Mouse (Mus musculus): Measurements from ENCODE around the gene Adamts12. TPM values are rescaled to one million over a fixed set of nuclear protein-coding genes. Genes with fewer than 3 reads are reported as not detected.

Gene Adamts12
- polyA plus RNA-seq, 1 experiment from 2014 or later: 1.9 TPM

GRCm38 (mm10) chr15:11364795-11365194, 300.2 kb downstream of the Adamts12 start:
- DNase-seq (ENCODE audit: low spot score): peak; percentile 22
- 94% methylated on average over 1 of the region's 1 CpGs for WGBS
- H3K4me1 ChIP-seq (ENCODE audit: insufficient read depth, low read depth, low read length): no peaks in the 10 kb centered on the region
- ATAC-seq: no peak
- H3K27me3 ChIP-seq (replicated peaks; ENCODE audit: insufficient read depth, low read length): no peaks in the 10 kb centered on the region
- H3K4me3 ChIP-seq (ENCODE audit: low read depth, low read length): no peak overlapping the region
- H3K36me3 ChIP-seq (ENCODE audit: insufficient read depth, low read length): no peaks in the 10 kb centered on the region
- H3K9ac ChIP-seq (replicated peaks; ENCODE audit: low read depth): no peak overlapping the region
- H3K9me3 ChIP-seq (ENCODE audit: low read length): no peaks in the 10 kb centered on the region
- TF ChIP-seq EP300 (IDR thresholded peaks at IDR 0.05) (no peak), CTCF (IDR thresholded peaks at IDR 0.05) (no peak)
- H3K4me2 ChIP-seq (replicated peaks; ENCODE audit: low read depth, low read length): no peak overlapping the region
- H3K27ac ChIP-seq (ENCODE audit: low read length): no peak overlapping the region

DNA sequence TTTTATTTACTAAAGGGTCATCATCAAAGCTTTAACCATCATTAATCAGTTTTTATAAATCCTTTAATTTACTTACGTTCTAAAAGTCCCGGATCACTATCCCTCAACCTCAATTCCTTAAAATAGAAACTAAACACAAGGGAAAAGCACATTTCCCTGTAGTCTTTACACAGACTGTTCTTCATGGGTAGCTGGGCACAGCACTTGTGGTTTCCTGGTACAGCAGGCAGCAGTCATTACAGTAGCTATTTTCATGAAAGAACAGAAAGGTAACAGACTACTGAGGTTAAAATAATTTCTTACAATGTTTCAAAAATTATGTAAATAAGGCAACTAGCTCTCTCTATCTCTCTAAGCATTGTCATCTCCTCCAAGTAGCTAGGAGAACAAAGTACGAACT, 305.0 kb downstream of the Adamts12 start:
- Histone ChIP-seq H3K27ac (ENCODE audit: low read length) (no peak overlapping the region), H3K4me1 (ENCODE audit: insufficient read depth, low read depth, low read length) (no peaks in the 10 kb centered on the region), H3K27me3 (replicated peaks; ENCODE audit: insufficient read depth, low read length) (no peaks in the 10 kb centered on the region), H3K4me3 (ENCODE audit: low read depth, low read length) (no peak overlapping the region), H3K4me2 (replicated peaks; ENCODE audit: low read depth, low read length) (no peak overlapping the region), H3K9me3 (ENCODE audit: low read length) (no peaks in the 10 kb centered on the region), H3K9ac (replicated peaks; ENCODE audit: low read depth) (no peak overlapping the region), H3K36me3 (ENCODE audit: insufficient read depth, low read length) (no peaks in the 10 kb centered on the region)
- no peak for ATAC-seq
- TF ChIP-seq EP300 (IDR thresholded peaks at IDR 0.05) (no peak), CTCF (IDR thresholded peaks at IDR 0.05) (no peak)
- no peak for DNase-seq (ENCODE audit: low spot score)
- 49% methylated on average over 3 of the region's 3 CpGs for WGBS

- H3K36me3 ChIP-seq (ENCODE audit: insufficient read depth, low read length): no peaks in the 10 kb centered on the region
- H3K9me3 ChIP-seq (ENCODE audit: low read length): no peaks in the 10 kb centered on the region
- H3K4me3 ChIP-seq (ENCODE audit: low read depth, low read length): no peak overlapping the region
- no peak for TF ChIP-seq CTCF (IDR thresholded peaks at IDR 0.05)
- no peak for TF ChIP-seq EP300 (IDR thresholded peaks at IDR 0.05)
- H3K9ac ChIP-seq (replicated peaks; ENCODE audit: low read depth): no peak overlapping the region
- DNase-seq (ENCODE audit: low spot score): peak; percentile 26
- no peak for ATAC-seq
- no peaks in the 10 kb centered on the region for H3K27me3 ChIP-seq (replicated peaks; ENCODE audit: insufficient read depth, low read length)
- H3K4me2 ChIP-seq (replicated peaks; ENCODE audit: low read depth, low read length): no peak overlapping the region
- no peak overlapping the region for H3K27ac ChIP-seq (ENCODE audit: low read length)
- H3K4me1 ChIP-seq (ENCODE audit: insufficient read depth, low read depth, low read length): no peaks in the 10 kb centered on the region
- WGBS: 69% methylated on average over 7 of the region's 7 CpGs
Observed at GRCm38 (mm10) chr15:11370477-11371085, 306.0 kb downstream of the Adamts12 start.

- Histone ChIP-seq H3K9ac (replicated peaks; ENCODE audit: low read depth) (no peak overlapping the region), H3K9me3 (ENCODE audit: low read length) (no peaks in the 10 kb centered on the region), H3K27ac (ENCODE audit: low read length) (no peak overlapping the region), H3K4me1 (ENCODE audit: insufficient read depth, low read depth, low read length) (no peaks in the 10 kb centered on the region), H3K4me3 (ENCODE audit: low read depth, low read length) (no peak overlapping the region), H3K27me3 (replicated peaks; ENCODE audit: insufficient read depth, low read length) (no peaks in the 10 kb centered on the region), H3K36me3 (ENCODE audit: insufficient read depth, low read length) (peaks cover 2% of the 10 kb centered on the region; the same call in 1 of the 2 replicates), H3K4me2 (replicated peaks; ENCODE audit: low read depth, low read length) (no peak overlapping the region)
- DNase-seq (ENCODE audit: low spot score) (no peak), ATAC-seq (no peak)
- WGBS: 84% methylated on average over 8 of the region's 8 CpGs
- no peak for TF ChIP-seq CTCF (IDR thresholded peaks at IDR 0.05)
- TF ChIP-seq EP300 (IDR thresholded peaks at IDR 0.05): no peak
Observed at GRCm38 (mm10) chr15:11379431-11380086, 315.0 kb downstream of the Adamts12 start.

DNA sequence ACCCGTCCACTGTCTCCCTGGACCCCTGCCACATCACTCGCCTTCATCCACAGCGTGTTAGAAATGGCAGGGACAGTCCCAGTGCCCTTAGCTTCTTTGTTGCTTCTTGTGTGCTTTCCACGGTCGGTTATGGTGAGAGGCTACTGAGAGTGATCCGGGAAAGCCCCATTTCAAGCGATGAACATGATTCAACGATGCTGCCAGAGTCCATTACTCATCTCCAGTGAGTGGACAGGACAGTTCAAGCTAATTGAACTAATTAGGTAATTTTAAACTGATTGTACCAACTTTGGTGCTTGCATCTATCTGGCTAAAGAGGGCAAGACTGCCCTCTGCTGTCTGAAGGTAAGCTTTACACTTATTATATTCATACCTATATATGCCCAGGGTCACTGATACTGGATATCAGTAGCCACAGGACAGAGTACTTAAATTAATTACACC, 315.5 kb downstream of the Adamts12 start:
- peaks cover 4% of the 10 kb centered on the region; the same call in 1 of the 2 replicates for H3K36me3 ChIP-seq (ENCODE audit: insufficient read depth, low read length)
- H3K4me1 ChIP-seq (ENCODE audit: insufficient read depth, low read depth, low read length): no peaks in the 10 kb centered on the region
- H3K9me3 ChIP-seq (ENCODE audit: low read length): no peaks in the 10 kb centered on the region
- no peak overlapping the region for H3K27ac ChIP-seq (ENCODE audit: low read length)
- no peak overlapping the region for H3K4me3 ChIP-seq (ENCODE audit: low read depth, low read length)
- ATAC-seq: 0 out of 2 replicates have a peak, but pooled peaks have one; percentile 23
- H3K27me3 ChIP-seq (replicated peaks; ENCODE audit: insufficient read depth, low read length): no peaks in the 10 kb centered on the region
- no peak overlapping the region for H3K9ac ChIP-seq (replicated peaks; ENCODE audit: low read depth)
- peak; percentile 77 for TF ChIP-seq CTCF (IDR thresholded peaks at IDR 0.05)
- no peak for TF ChIP-seq EP300 (IDR thresholded peaks at IDR 0.05)
- no peak overlapping the region for H3K4me2 ChIP-seq (replicated peaks; ENCODE audit: low read depth, low read length)
- 41% methylated on average over 8 of the region's 8 CpGs for WGBS
- peak; percentile 60 for DNase-seq (ENCODE audit: low spot score)

DNA sequence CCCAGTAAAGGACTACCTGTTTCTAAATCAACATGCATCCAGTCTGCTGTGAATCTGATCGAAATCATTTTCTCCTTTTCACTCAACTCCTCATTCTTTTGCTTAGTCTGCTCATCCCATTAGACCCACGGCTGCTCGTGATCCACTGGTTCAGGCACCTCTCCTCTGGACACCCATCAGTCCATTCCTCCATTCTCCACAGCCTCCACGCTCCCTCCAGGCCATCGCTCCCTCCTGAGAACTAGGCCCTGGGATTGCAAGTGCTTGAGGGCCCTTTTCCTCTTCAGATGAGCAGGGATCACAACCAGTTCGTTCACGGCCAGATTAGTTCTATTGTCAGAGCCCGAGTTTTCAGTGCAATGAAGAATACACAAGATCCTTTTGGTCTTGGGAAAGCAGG, 316.0 kb downstream of the Adamts12 start:
- Histone ChIP-seq H3K4me2 (replicated peaks; ENCODE audit: low read depth, low read length) (no peak overlapping the region), H3K4me3 (ENCODE audit: low read depth, low read length) (no peak overlapping the region), H3K27ac (ENCODE audit: low read length) (no peak overlapping the region), H3K9me3 (ENCODE audit: low read length) (no peaks in the 10 kb centered on the region), H3K9ac (replicated peaks; ENCODE audit: low read depth) (no peak overlapping the region), H3K27me3 (replicated peaks; ENCODE audit: insufficient read depth, low read length) (no peaks in the 10 kb centered on the region), H3K36me3 (ENCODE audit: insufficient read depth, low read length) (peaks cover 4% of the 10 kb centered on the region; the same call in 1 of the 2 replicates), H3K4me1 (ENCODE audit: insufficient read depth, low read depth, low read length) (no peaks in the 10 kb centered on the region)
- ATAC-seq: no peak
- WGBS: 75% methylated on average over 8 of the region's 8 CpGs
- TF ChIP-seq EP300 (IDR thresholded peaks at IDR 0.05) (no peak), CTCF (IDR thresholded peaks at IDR 0.05) (no peak)
- DNase-seq (ENCODE audit: low spot score): no peak

Measured in lung, postnatal 0 days (tissue).